8 mouse cellular contexts compared by ENCODE assay signal in genomic region chr2:29643418-29643817, GRCm38 (mm10). TPM values are rescaled to one million over a fixed set of nuclear protein-coding genes. Genes with fewer than 3 reads are reported as not detected.
DNase-seq lines count a peak whose midpoint lies in the region; ATAC-seq lines count a peak whose summit lies in the region.

No protein-coding gene starts in this region.

- no peaks in the 10 kb centered on the region for H3K27me3 ChIP-seq in forebrain, embryonic 14.5 days (replicated peaks; ENCODE audit: control insufficient read depth, insufficient read depth, low read length)
- H3K27me3 ChIP-seq in forebrain, embryonic 11.5 days (ENCODE audit: control insufficient read depth, insufficient read depth, low read length), result no peaks in the 10 kb centered on the region
- no peaks in the 10 kb centered on the region for H3K27me3 ChIP-seq in heart, embryonic 14.5 days (ENCODE audit: control insufficient read depth, insufficient read depth, low read length)

- peak; percentile 22 for DNase-seq in forebrain, embryonic 14.5 days (ENCODE audit: low spot score)
- no peak for DNase-seq in forebrain, embryonic 11.5 days (ENCODE audit: low spot score)
- DNase-seq in ES-CJ7 (ENCODE audit: low read depth, low spot score), result peak; percentile 92
- peak; percentile 64 to 72 for DNase-seq in lung, adult 18-20 months
- no peak for DNase-seq in retina, embryonic 14.5 days (ENCODE audit: low spot score)
- DNase-seq in left cerebral cortex, postnatal 4 days, result no peak

- no peak overlapping the region for H3K27ac ChIP-seq in forebrain, embryonic 14.5 days (ENCODE audit: low read depth, low read length)
- H3K27ac ChIP-seq in forebrain, embryonic 11.5 days (ENCODE audit: low read depth, low read length), result no peak overlapping the region
- H3K27ac ChIP-seq in heart, embryonic 14.5 days (replicated peaks in 1 of 2; ENCODE audit: control insufficient read depth in 1 of 2, insufficient read depth in 1 of 2, low read depth in 2 of 2, low read length in 2 of 2), result peak overlapping the region in 1 of 2 experiments; percentile 63; a peak in 2 of 4 replicates

- 0 out of 2 replicates have a peak, but pooled peaks cover 3% of the 10 kb centered on the region for H3K36me3 ChIP-seq in forebrain, embryonic 14.5 days (ENCODE audit: control insufficient read depth, insufficient read depth, low read length)
- H3K36me3 ChIP-seq in forebrain, embryonic 11.5 days (ENCODE audit: control insufficient read depth, insufficient read depth, low read length), result no peaks in the 10 kb centered on the region
- no peaks in the 10 kb centered on the region for H3K36me3 ChIP-seq in heart, embryonic 14.5 days (ENCODE audit: control insufficient read depth, insufficient read depth, low read length)

- H3K9ac ChIP-seq in forebrain, embryonic 14.5 days (ENCODE audit: low read length), result no peak overlapping the region
- no peak overlapping the region for H3K9ac ChIP-seq in forebrain, embryonic 11.5 days (ENCODE audit: low read length)
- peak overlapping the region; percentile 32; the same call in 1 of the 2 replicates for H3K9ac ChIP-seq in heart, embryonic 14.5 days (ENCODE audit: low read length)

- no peak for ATAC-seq in forebrain, embryonic 14.5 days
- no peak for ATAC-seq in forebrain, embryonic 11.5 days (replicated peaks; ENCODE audit: low FRiP score)
- peak; percentile 59 for ATAC-seq in heart, embryonic 14.5 days (ENCODE audit: insufficient number of reproducible peaks, insufficient read depth, low FRiP score, low read depth)
- no peak for ATAC-seq in inflammation-experienced regulatory T-cells, adult 6 months

- intact Hi-C loops in left cerebral cortex, postnatal 4 days (cut with DNase I), result no loop called here

- peaks cover 5% of the 10 kb centered on the region for H3K4me1 ChIP-seq in forebrain, embryonic 14.5 days (ENCODE audit: control insufficient read depth, insufficient read depth, low read length)
- no peaks in the 10 kb centered on the region for H3K4me1 ChIP-seq in forebrain, embryonic 11.5 days (replicated peaks; ENCODE audit: control insufficient read depth, insufficient read depth, low read length)
- peaks cover 17 to 28% of the 10 kb centered on the region in 2 experiments for H3K4me1 ChIP-seq in heart, embryonic 14.5 days (ENCODE audit: control insufficient read depth in 2 of 2, insufficient read depth in 2 of 2, low read length in 2 of 2)

- H3K4me2 ChIP-seq in forebrain, embryonic 14.5 days (ENCODE audit: low read length), result no peak overlapping the region
- H3K4me2 ChIP-seq in forebrain, embryonic 11.5 days (ENCODE audit: low read depth, low read length, severe bottlenecking), result no peak overlapping the region
- peak overlapping the region; percentile 14 for H3K4me2 ChIP-seq in heart, embryonic 14.5 days (ENCODE audit: low read length)

- WGBS in forebrain, embryonic 14.5 days, result 37% methylated on average over 4 of the region's 4 CpGs
- WGBS in forebrain, embryonic 11.5 days, result 37% methylated on average over 4 of the region's 4 CpGs
- WGBS in heart, embryonic 14.5 days, result 63% methylated on average over 4 of the region's 4 CpGs

- H3K9me3 ChIP-seq in forebrain, embryonic 14.5 days (replicated peaks; ENCODE audit: control insufficient read depth, low read length), result no peaks in the 10 kb centered on the region
- no peaks in the 10 kb centered on the region for H3K9me3 ChIP-seq in forebrain, embryonic 11.5 days (ENCODE audit: control insufficient read depth, low read length)
- no peaks in the 10 kb centered on the region for H3K9me3 ChIP-seq in heart, embryonic 14.5 days (ENCODE audit: control insufficient read depth, low read length)

- H3K4me3 ChIP-seq in forebrain, embryonic 14.5 days (ENCODE audit: low read depth, low read length), result no peak overlapping the region
- H3K4me3 ChIP-seq in forebrain, embryonic 11.5 days (ENCODE audit: low read depth, low read length), result no peak overlapping the region
- H3K4me3 ChIP-seq in heart, embryonic 14.5 days (ENCODE audit: control insufficient read depth in 1 of 2, insufficient read depth in 1 of 2, low read depth in 1 of 2, low read length in 2 of 2), result peak overlapping the region; percentile 22 to 25; a peak in 3 of 4 replicates

RNA-seq across cellular contexts. Expression of gene Rapgef1, which starts 23.9 kb away (rescaled TPM):
- polyA plus RNA-seq in forebrain, embryonic 14.5 days (2014; fragmentation: Nextera tagmentation; extraction: Ambion mirVana), result 17.3 and 19.9 TPM in 2 replicates
- 23.0 and 26.2 TPM in 2 replicates for polyA plus RNA-seq in forebrain, embryonic 11.5 days (2014; fragmentation: Nextera tagmentation; extraction: Ambion mirVana)
- polyA plus RNA-seq in heart, embryonic 14.5 days (2014; fragmentation: Nextera tagmentation; extraction: Ambion mirVana), result 12.6 and 14.5 TPM in 2 replicates
- total RNA-seq in left cerebral cortex, postnatal 4 days (2021), result 100 to 1,000 TPM; 149 to 155 TPM
- 10 to 100 TPM; 26.4 to 37.9 (median 29.7) TPM for polyA plus RNA-seq in inflammation-experienced regulatory T-cells, adult 6 months (2017; shearing (Covaris generic))

Comparison
In these comparisons a context has a peak if more than half of its experiments do, and no peak if none do; other contexts are left out.
1. DNase-seq: peak in forebrain, embryonic 14.5 days (single experiment), ES-CJ7 (single experiment) and lung, adult 18-20 months (2 of 2); none in forebrain, embryonic 11.5 days (single experiment), retina, embryonic 14.5 days (single experiment) and left cerebral cortex, postnatal 4 days (single experiment).
2. H3K4me3 ChIP-seq: peak in heart, embryonic 14.5 days (2 of 2); none in forebrain, embryonic 14.5 days (single experiment) and forebrain, embryonic 11.5 days (single experiment).